Mouse (Mus musculus) right cerebral cortex, postnatal 14 days (tissue): Measurements from ENCODE around the gene Rgsl1.
"Not testable (repeated sequence)": the region's sequence is repeated elsewhere in the genome, so short reads cannot be mapped to it uniquely, and the experiment has no call there.

ENCODE experiments used
- DNase-seq: peaks from one replicate; pipeline ENCODE4 v3.0.0; 2022

The Rgsl1 gene

DNA sequence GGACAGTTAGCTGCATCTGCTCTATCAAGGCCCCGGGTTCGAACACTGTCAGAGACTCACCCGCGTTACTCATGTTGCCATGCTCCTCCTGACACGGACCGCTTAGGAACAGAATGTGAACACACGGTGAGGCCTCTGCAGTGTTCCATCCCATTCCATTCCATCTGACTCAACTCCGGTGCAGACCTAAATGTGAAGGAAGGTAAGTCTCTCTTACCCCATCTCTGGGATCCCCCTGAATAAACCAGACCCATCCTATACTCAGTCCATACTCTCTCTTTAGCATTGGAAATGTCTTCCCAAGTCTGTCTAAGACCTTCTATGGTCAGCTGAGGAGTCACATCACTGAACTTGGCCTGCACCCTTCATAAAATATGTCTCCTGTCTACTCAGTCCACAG is at the start of gene Rgsl1:
Rgsl1 (minus strand) TSS at position 101 of the 400 bp plus-strand sequence.
- no peak for DNase-seq

GRCm38 (mm10) chr1:153891442-153891841 is 47.5 kb upstream of the Rgsl1 start, which contains the start of gene Teddm1a:
Gene Teddm1a (plus strand): TSS chr1:153891742.
- no peak for DNase-seq

DNA sequence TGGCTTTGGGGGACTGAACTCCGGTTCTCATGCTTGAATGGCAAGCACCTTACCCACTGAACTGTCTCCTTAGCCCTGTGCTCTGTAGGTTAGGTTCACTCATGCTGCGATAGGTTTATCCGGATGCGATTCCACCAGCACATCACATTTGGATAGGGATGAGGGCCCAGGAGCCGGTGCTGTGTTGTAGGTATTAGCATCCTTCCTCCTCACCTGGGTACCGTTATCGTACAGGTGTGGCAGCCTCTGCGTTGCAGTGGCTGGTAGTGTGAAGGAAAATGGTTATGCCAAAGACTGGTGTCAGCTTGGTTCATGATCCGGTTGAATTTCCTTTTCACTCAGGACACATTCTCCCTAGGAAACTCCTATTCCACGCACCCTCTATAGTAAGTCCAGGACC is 46.2 kb upstream of the Rgsl1 start:
- no peak for DNase-seq

- no peak for DNase-seq
Observed at GRCm38 (mm10) chr1:153886024-153886633, 42.2 kb upstream of the Rgsl1 start.

DNA sequence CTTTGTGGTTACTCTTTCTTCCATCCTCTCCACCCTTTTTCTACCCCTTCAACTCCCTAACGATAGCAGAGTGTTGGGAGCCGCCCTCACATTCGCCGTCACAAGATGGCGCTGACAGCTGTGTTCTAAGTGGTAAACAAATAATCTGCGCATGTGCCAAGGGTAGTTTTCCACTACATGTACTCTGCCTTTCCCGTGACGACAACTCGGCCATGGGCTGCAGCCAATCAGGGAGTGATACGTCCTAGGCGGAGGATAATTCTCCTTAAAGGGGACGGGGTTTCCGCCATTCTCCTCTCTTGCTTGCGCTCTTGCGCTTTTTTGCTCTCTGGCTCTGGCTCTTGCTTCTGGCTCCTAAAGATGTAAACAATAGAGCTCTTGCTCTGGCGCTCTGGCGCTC is 36.4 kb upstream of the Rgsl1 start:
- not testable (repeated sequence) for DNase-seq

DNA sequence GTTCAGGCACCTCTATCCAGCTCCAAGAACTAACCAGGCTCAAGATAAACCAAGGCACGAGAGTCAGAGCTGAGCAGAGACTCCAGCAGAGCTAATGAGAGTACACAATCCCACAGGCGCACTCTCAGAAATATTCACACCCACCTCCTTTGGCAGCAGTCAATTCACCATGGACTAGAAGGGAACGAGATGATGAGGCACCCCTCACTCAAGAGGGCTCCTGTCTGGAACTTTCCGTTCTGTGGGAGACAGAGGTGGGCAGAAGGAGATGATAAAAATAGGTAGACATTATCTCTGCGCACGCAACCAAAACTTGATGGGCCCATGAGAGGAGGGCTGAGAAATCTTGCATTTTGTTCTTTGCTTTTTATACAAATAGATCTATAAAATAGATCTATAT is 30.1 kb upstream of the Rgsl1 start, which contains the start of gene Teddm1b:
Teddm1b (plus strand) TSS at position 301 of the 400 bp plus-strand sequence.
- no peak for DNase-seq

DNA sequence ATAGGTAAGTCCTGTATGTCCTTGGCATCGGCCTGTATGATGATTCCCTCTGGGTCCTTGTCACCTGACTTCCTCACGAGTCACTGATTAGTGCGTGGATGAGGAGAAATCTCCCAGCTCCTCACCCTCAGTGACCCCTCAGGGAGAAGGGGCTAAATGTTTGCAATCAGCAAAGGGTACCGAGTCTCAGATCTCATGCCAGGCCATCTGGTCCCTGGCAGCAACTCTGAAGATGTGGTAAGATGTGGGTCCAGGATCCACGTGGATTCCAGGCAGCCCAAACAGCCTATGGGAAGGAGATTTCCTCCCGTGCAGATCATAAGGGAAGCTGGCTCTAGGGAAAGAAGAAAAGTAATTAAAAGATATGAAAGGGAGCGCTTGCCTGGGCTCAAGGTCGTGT is 12.0 kb upstream of the Rgsl1 start:
- no peak for DNase-seq

GRCm38 (mm10) chr1:153852696-153853095 is 8.8 kb upstream of the Rgsl1 start:
- DNase-seq, result not testable (repeated sequence)

- DNase-seq, result no peak
Observed at GRCm38 (mm10) chr1:153846867-153847266, 2.9 kb upstream of the Rgsl1 start.

- no peak for DNase-seq
Observed at GRCm38 (mm10) chr1:153846420-153846819, 2.5 kb upstream of the Rgsl1 start.

GRCm38 (mm10) chr1:153842121-153842740 is 1.7 kb downstream of the Rgsl1 start:
- DNase-seq, result no peak

DNA sequence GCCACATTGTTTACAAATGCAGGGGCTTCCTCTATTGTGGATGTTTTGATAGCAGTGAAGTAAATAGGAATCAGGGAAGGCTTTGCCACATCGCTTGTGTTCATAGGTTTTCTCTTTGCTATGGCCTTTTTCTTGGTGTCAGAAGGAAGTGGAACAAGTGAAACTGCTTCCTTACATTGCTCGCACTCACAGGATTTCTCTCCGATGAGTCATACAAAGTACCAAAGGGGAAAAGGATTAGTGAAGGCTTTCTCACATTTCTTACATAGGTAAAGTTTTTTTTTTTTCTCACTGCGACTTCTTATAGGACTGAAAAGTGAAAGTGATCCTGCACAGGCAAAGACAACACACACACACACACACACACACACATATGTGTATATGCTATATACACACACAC is 7.9 kb downstream of the Rgsl1 start:
- no peak for DNase-seq

DNA sequence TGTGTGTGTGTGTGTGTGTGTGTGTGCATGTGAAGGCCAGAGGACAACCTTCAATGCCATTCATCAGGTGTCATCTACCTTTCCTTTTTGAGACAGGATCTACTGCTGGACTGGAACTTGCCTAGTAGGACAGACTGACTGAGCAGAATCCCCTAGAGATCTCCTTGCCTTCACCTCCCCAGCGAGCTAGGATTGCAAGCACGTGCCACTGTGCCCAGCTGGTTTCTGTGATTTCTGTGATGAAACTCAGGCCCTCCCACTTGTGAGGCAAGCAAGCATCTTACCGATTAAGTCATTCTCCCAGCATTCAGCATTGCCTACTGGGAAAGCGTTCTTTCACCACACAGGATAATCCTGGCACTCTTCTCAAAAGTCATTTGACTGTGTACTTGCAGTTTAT is 13.2 kb downstream of the Rgsl1 start:
- no peak for DNase-seq

- no peak for DNase-seq
Observed at GRCm38 (mm10) chr1:153820216-153820615, 23.7 kb downstream of the Rgsl1 start.

GRCm38 (mm10) chr1:153814278-153814677 is 29.7 kb downstream of the Rgsl1 start:
- DNase-seq, result no peak

GRCm38 (mm10) chr1:153807390-153807993 is 36.5 kb downstream of the Rgsl1 start:
- DNase-seq, result peak; percentile 69

DNA sequence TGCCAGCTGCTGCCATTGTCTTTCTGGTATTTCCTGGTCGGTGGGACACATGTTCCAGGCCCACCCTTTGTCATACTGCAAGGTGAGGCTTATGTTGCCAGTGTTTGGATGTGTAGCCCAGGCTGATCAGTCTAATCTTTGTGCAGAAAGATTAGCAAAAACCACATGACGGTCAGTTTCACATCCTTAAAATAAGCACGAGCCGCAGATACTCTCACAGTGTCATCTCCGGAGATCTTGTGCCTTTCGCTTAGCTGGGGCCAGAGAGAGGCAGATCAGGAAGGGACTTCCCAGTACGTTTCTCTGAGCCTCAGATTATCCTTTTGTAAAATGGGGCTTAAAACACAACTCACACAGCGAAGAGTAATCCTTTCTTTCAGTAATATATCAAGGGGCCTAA is 40.4 kb downstream of the Rgsl1 start:
- DNase-seq, result no peak

GRCm38 (mm10) chr1:153802691-153803090 is 41.3 kb downstream of the Rgsl1 start:
- no peak for DNase-seq

- no peak for DNase-seq
Observed at GRCm38 (mm10) chr1:153794241-153794640, 49.7 kb downstream of the Rgsl1 start.

DNA sequence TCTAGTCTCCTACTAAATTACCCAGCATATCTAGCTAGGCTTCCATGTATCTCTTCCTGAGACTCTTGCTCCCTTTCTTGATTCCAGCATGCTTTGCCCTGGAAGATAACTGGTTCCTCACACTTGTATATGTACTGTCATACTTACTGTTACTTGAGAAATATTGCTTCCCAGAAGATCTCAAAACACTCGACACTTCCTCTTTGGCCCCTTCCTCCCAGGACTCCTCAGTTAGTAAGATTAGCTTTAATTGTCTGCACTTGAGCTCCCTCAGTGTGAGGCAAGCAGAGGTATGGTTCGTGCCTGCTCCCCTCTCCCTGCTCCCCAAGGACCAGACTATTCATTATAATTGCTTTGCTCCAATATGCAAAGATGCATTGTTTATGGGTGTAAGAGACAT is 53.2 kb downstream of the Rgsl1 start:
- DNase-seq, result no peak

- DNase-seq, result no peak
Observed at GRCm38 (mm10) chr1:153785608-153786007, 58.3 kb downstream of the Rgsl1 start.

DNA sequence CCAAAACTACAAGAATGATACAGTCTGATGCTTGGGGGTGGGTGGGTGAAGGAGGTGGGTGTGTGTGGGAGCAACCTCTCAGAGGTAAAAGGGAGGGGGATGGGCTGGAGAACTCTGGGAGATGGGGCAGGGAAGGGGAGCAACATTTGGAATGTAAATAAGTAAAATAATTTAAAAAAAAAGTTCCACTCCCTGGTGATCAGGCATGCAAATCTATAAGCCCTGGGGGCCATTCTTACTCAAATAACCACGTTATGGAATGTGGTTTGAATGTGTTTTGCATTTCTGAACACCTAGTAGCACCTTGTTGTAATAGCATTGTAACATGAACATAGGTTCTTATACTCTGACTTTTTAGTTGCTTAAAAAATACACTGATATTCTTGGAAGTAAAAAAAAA is 60.6 kb downstream of the Rgsl1 start:
- DNase-seq, result no peak

DNA sequence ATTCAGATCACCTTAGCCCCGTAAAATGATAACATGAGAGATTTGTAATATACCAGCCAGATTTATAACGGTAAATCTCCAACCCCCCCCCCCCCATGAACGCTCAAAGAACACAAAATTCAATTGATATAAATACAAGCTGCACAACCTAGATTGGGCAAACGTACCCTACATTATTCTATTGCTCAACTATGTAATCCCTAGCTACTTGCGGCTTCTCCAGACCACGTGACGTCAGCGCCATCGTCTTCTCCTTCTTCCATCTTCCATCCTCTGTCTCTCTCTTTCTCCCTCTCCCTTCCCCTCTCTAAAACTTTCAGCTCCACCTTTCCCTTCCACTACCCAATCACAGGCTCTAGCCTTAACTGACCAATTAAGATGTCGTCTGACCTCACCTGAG is 65.7 kb downstream of the Rgsl1 start:
- DNase-seq, result no peak

- DNase-seq, result no peak
Observed at GRCm38 (mm10) chr1:153776257-153776656, 67.7 kb downstream of the Rgsl1 start.
